Mouse (Mus musculus) MEL (cell line): Measurements from ENCODE around the gene Wdr44. TPM values are rescaled to one million over a fixed set of nuclear protein-coding genes. Genes with fewer than 3 reads are reported as not detected.
A peak's percentile ranks its signal among the peaks of the same experiment; 100 is the strongest.

Source experiments
- DNase-seq: peaks from one replicate; pipeline ENCODE4 v3.0.0; 2011; ENCODE audit warnings: low read depth, low spot score
- H3K27ac ChIP-seq: 2 replicates; pipeline ENCODE4 v1.5.1; 2012; ENCODE audit warnings: low read depth, mild to moderate bottlenecking, control low read depth, low read length, moderate library complexity; ENCODE audit not compliant: control insufficient read depth
- H3K27me3 ChIP-seq, 2 experiments: fragments of 150-350 bp in 1 of 2; sonication (generic) in 1 of 2; 2 replicates each; pipeline ENCODE4 v1.6.1; 2012; ENCODE audit warnings: low read length in 2 of 2, mild to moderate bottlenecking in 2 of 2, improper control_type of control experiment in 1 of 2, moderate library complexity in 1 of 2; ENCODE audit not compliant: insufficient read depth in 2 of 2, control insufficient read depth in 1 of 2
- H3K36me3 ChIP-seq, 2 experiments: 2 replicates each; pipeline ENCODE4 v1.6.1; 2012 to 2014; ENCODE audit warnings: low read length in 2 of 2, improper control_type of control experiment in 1 of 2, inconsistent platforms in 1 of 2, mild to moderate bottlenecking in 1 of 2; ENCODE audit not compliant: insufficient read depth in 2 of 2, control insufficient read depth in 1 of 2
- H3K4me1 ChIP-seq, 2 experiments: fragments of 150-350 bp in 1 of 2; sonication (generic) in 1 of 2; 2 replicates each; pipeline ENCODE4 v1.6.1; 2012; ENCODE audit warnings: low read length in 2 of 2, improper control_type of control experiment in 1 of 2, mild to moderate bottlenecking in 1 of 2; ENCODE audit not compliant: insufficient read depth in 2 of 2, control insufficient read depth in 1 of 2
- H3K4me3 ChIP-seq, 2 experiments: fragments of 150-350 bp in 1 of 2; sonication (generic) in 1 of 2; 2 replicates each; pipeline ENCODE4 v1.5.1; 2012; ENCODE audit warnings: low read depth in 2 of 2, low read length in 2 of 2, mild to moderate bottlenecking in 2 of 2, moderate library complexity in 2 of 2, control low read depth in 1 of 2, improper control_type of control experiment in 1 of 2; ENCODE audit not compliant: control insufficient read depth in 1 of 2, insufficient read depth in 1 of 2
- H3K79me2 ChIP-seq: 2 replicates; pipeline ENCODE4 v1.6.1; 2012; ENCODE audit warnings: mild to moderate bottlenecking, low read length, moderate library complexity; ENCODE audit not compliant: control insufficient read depth, poor library complexity, insufficient read depth
- H3K9ac ChIP-seq: 2 replicates; pipeline ENCODE4 v1.6.1; 2012; ENCODE audit warnings: low read depth, mild to moderate bottlenecking, control low read depth, low read length, moderate library complexity; ENCODE audit not compliant: control insufficient read depth, poor library complexity, severe bottlenecking
- H3K9me3 ChIP-seq: fragments of 150-350 bp; sonication (generic); replicated peaks from 2 replicates; pipeline ENCODE4 v1.6.1; 2012; ENCODE audit warnings: mild to moderate bottlenecking, low read length, improper control_type of control experiment, moderate library complexity; ENCODE audit not compliant: insufficient read depth
- CHD1 ChIP-seq: IDR thresholded peaks from 2 replicates; pipeline ENCODE4 v1.6.1; 2012; ENCODE audit warnings: low read depth, mild to moderate bottlenecking, inconsistent platforms, low read length, improper control_type of control experiment
- CTCF ChIP-seq, 3 experiments: IDR thresholded peaks in 2 of 3; conservative IDR thresholded peaks in 1 of 3; 2 replicates each; pipeline ENCODE4 v1.5.1; 2011 to 2012; ENCODE audit warnings: low read length in 3 of 3, low read depth in 2 of 3, mild to moderate bottlenecking in 2 of 3, improper control_type of control experiment in 1 of 3, inconsistent platforms in 1 of 3, mixed read lengths in 1 of 3, moderate library complexity in 1 of 3; ENCODE audit not compliant: control insufficient read depth in 1 of 3, insufficient read depth in 1 of 3, poor library complexity in 1 of 3, severe bottlenecking in 1 of 3
- EP300 ChIP-seq, 2 experiments: IDR thresholded peaks; 2 replicates each; pipeline ENCODE4 v1.6.1; 2011; ENCODE audit warnings: improper control_type of control experiment in 2 of 2, low read length in 2 of 2, low read depth in 1 of 2, mild to moderate bottlenecking in 1 of 2
- ETS1 ChIP-seq: IDR thresholded peaks from 2 replicates; pipeline ENCODE4 v1.6.1; 2012; ENCODE audit warnings: low read depth, mild to moderate bottlenecking, inconsistent platforms, low read length, improper control_type of control experiment, moderate library complexity
- GATA1 ChIP-seq: IDR thresholded peaks from 2 replicates; pipeline ENCODE4 v1.6.1; 2011; ENCODE audit warnings: low read depth, low read length, improper control_type of control experiment
- HCFC1 ChIP-seq: IDR thresholded peaks from 2 replicates; pipeline ENCODE4 v1.6.1; 2012; ENCODE audit warnings: low read depth, mild to moderate bottlenecking, inconsistent platforms, low read length, improper control_type of control experiment, moderate library complexity
- JUND ChIP-seq: IDR thresholded peaks from 2 replicates; pipeline ENCODE4 v1.6.1; 2011; ENCODE audit warnings: low read depth, mild to moderate bottlenecking, improper control_type of control experiment, low read length
- MAZ ChIP-seq: IDR thresholded peaks from 2 replicates; pipeline ENCODE4 v1.6.1; 2012; ENCODE audit warnings: low read depth, mild to moderate bottlenecking, inconsistent platforms, low read length, improper control_type of control experiment
- MXI1 ChIP-seq: IDR thresholded peaks from 2 replicates; pipeline ENCODE4 v1.6.1; 2011; ENCODE audit warnings: mild to moderate bottlenecking, low read depth, low read length, improper control_type of control experiment
- MYC ChIP-seq: IDR thresholded peaks from 2 replicates; pipeline ENCODE4 v1.6.1; 2011; ENCODE audit warnings: low read depth, mild to moderate bottlenecking, low read length, improper control_type of control experiment, moderate library complexity
- NRF1 ChIP-seq: IDR thresholded peaks from 2 replicates; pipeline ENCODE4 v1.6.1; 2014; ENCODE audit warnings: low read depth, mild to moderate bottlenecking, inconsistent platforms, low read length, improper control_type of control experiment, moderate library complexity; ENCODE audit not compliant: poor library complexity, insufficient read depth, severe bottlenecking
- RCOR1 ChIP-seq: IDR thresholded peaks from 2 replicates; pipeline ENCODE4 v1.6.1; 2012; ENCODE audit warnings: low read depth, mild to moderate bottlenecking, inconsistent platforms, low read length, improper control_type of control experiment
- SIN3A ChIP-seq: IDR thresholded peaks from 2 replicates; pipeline ENCODE4 v1.6.1; 2012; ENCODE audit warnings: low read length, improper control_type of control experiment, inconsistent platforms
- SMC3 ChIP-seq: IDR thresholded peaks from 2 replicates; pipeline ENCODE4 v1.6.1; 2011; ENCODE audit warnings: low read depth, low read length, improper control_type of control experiment
- TBP ChIP-seq: IDR thresholded peaks from 2 replicates; pipeline ENCODE4 v1.8.0; 2011; ENCODE audit warnings: low read depth, low read length, improper control_type of control experiment
- ZC3H11A ChIP-seq: IDR thresholded peaks from 2 replicates; pipeline ENCODE4 v1.6.1; 2012; ENCODE audit warnings: low read depth, mild to moderate bottlenecking, inconsistent platforms, low read length, improper control_type of control experiment
- polyA plus RNA-seq, 2 experiments: library from polyadenylated mRNA; stranded (reverse) in 1 of 2; unstranded in 1 of 2; fragments of >175 nt in 1 of 2; fragments of >200 nt in 1 of 2; gene quantifications; 2 replicates each; pipeline versions ENCODE4 v1.2.1 to v1.2.4; 2012; ENCODE audit warnings: low replicate concordance in 2 of 2, low read depth in 1 of 2; ENCODE audit not compliant: insufficient read length in 2 of 2, insufficient read depth in 1 of 2, missing spikeins in 1 of 2
- total RNA-seq: library from RNA; depleted of rRNA; stranded (reverse); fragments of 300-350 nt; gene quantifications from 2 replicates; pipeline ENCODE4 v1.2.3, GENCODE M21; 2012

The Wdr44 gene
- total and polyA plus RNA-seq, 3 experiments = 7.5 to 20.3 TPM; not detected in 1

GRCm38 (mm10) chrX:23695109-23695508 lies 2.3 kb downstream of the Wdr44 start:
- H3K4me3 ChIP-seq = peak overlapping the region; percentile 21 to 86
- H3K27ac ChIP-seq = peak overlapping the region; percentile 17
- peaks cover 0 to 20% of the 10 kb centered on the region in 2 experiments; a peak in 2 of 4 replicates for H3K36me3 ChIP-seq
- peaks cover 10 to 12% of the 10 kb centered on the region in 2 experiments for H3K4me1 ChIP-seq
- DNase-seq = peak; percentile 70
- no peak for TF ChIP-seq ZC3H11A
- TF ChIP-seq NRF1 = no peak
- TF ChIP-seq JUND = 0 out of 2 replicates have a peak, but pooled peaks have one; percentile 12
- 0 out of 2 replicates have a peak, but pooled peaks have one; percentile 33 for TF ChIP-seq TBP
- no peak for TF ChIP-seq SMC3
- peak; percentile 21 for TF ChIP-seq MXI1
- 0 out of 2 replicates have a peak, but pooled peaks have one; percentile 33 for TF ChIP-seq MYC
- TF ChIP-seq ETS1 = peak; percentile 48
- TF ChIP-seq EP300 (IDR thresholded peaks at IDR 0.05; ENCODE audit: low read depth in 1 of 2, low read length in 2 of 2) = peak; percentile 9 to 54; a peak in 1 of 4 replicates
- TF ChIP-seq, all 39 proteins: peak for 6
- H3K79me2 ChIP-seq = peaks cover 53% of the 10 kb centered on the region
- H3K9me3 ChIP-seq = no peaks in the 10 kb centered on the region
- peak overlapping the region; percentile 94 for H3K9ac ChIP-seq
- H3K27me3 ChIP-seq = no peaks in the 10 kb centered on the region

DNA sequence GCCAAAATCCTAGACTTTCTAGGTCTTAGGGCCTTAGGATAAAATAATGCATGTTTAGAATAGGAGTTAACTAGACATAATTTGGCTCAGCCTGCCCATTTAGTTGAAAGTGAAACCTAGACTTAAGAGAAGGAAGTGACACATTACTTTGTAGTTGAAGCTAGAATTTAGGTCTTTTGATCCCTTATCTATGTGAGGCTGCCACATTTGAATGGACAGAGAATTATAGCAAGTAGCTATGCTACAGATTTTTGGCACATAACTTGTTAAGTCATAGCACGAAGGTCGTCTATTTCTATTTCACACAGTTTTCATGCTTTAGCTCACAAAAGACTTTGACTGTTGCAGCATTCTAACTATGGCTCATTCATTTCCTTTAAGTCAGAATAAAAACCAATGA lies 4.5 kb downstream of the Wdr44 start:
- Histone ChIP-seq H3K27ac (peak overlapping the region; percentile 63), H3K4me3 (peak overlapping the region; percentile 7 to 86; a peak in 3 of 4 replicates), H3K9me3 (no peaks in the 10 kb centered on the region), H3K9ac (peak overlapping the region; percentile 58), H3K79me2 (peaks cover 69% of the 10 kb centered on the region), H3K4me1 (peaks cover 9 to 12% of the 10 kb centered on the region in 2 experiments), H3K36me3 (peaks cover 2 to 36% of the 10 kb centered on the region in 2 experiments; a peak in 3 of 4 replicates), H3K27me3 (no peaks in the 10 kb centered on the region)
- peak; percentile 69 for DNase-seq
- TF ChIP-seq CTCF (IDR thresholded peaks at IDR 0.05 in 2 of 3, conservative IDR thresholded peaks at IDR 0.05 in 1 of 3; ENCODE audit: control insufficient read depth in 1 of 3, insufficient read depth in 1 of 3, low read depth in 2 of 3, low read length in 3 of 3, poor library complexity in 1 of 3, severe bottlenecking in 1 of 3) (no peak), MXI1 (peak; percentile 55; the same call in 1 of the 2 replicates), SIN3A (peak; percentile 85), ZC3H11A (no peak), CHD1 (0 out of 2 replicates have a peak, but pooled peaks have one; percentile 24), MAZ (no peak), MYC (0 out of 2 replicates have a peak, but pooled peaks have one; percentile 26), HCFC1 (0 out of 2 replicates have a peak, but pooled peaks have one; percentile 27), GATA1 (peak; percentile 72), RCOR1 (0 out of 2 replicates have a peak, but pooled peaks have one; percentile 14)
